Mouse (Mus musculus): ENCODE measurements around the gene Pdia5. TPM values are rescaled to one million over a fixed set of nuclear protein-coding genes. Genes with fewer than 3 reads are reported as not detected.

Gene Pdia5
- 12.0 and 13.9 TPM in 2 replicates for polyA plus RNA-seq (2015; fragmentation: Nextera tagmentation; extraction: Ambion mirVana)

GRCm38 (mm10) chr16:35490231-35491070 is at the start of gene Pdia5:
Pdia5 (minus strand) TSS chr16:35490873.
- no peaks in the 10 kb centered on the region for H3K36me3 ChIP-seq
- peaks cover 18% of the 10 kb centered on the region for H3K4me1 ChIP-seq (replicated peaks)

DNA sequence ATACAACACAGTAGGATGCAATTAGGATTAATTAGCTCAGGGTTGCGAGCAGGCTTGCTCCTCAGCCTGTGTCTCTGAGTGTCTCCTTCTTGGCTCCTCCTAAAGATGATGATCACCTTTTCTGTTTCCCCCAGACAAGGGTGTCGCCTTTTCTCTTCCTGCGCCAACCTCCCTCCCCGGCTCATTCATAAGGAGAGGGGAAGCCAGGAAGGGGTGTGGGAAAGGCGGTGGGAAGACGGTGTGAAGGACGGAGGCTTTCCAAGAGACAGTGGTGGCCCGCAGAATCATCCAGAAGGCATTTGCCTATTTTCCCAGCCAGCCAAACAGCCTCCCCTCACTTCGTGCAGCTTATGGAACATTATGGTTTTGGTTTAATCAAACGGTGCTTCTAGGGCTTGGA is 48.4 kb upstream of the Pdia5 start:
- Histone ChIP-seq H3K4me2 (replicated peaks) (no peak overlapping the region), H3K36me3 (no peaks in the 10 kb centered on the region), H3K9ac (replicated peaks) (no peak overlapping the region), H3K27ac (no peak overlapping the region), H3K4me1 (replicated peaks) (peaks cover 28% of the 10 kb centered on the region), H3K9me3 (no peaks in the 10 kb centered on the region), H3K4me3 (replicated peaks) (no peak overlapping the region), H3K27me3 (0 out of 2 replicates have a peak, but pooled peaks cover 9% of the 10 kb centered on the region)
- ATAC-seq, result no peak
- 60% methylated on average over 10 of the region's 10 CpGs for WGBS

More at GRCm38 (mm10) chr16:35490231-35491070, at the start of gene Pdia5:
- Histone ChIP-seq H3K27ac (no peak within 1 kb of the TSS), H3K4me3 (replicated peaks) (peak within 1 kb of the TSS; percentile 62), H3K9me3 (no peaks in the 10 kb centered on the region), H3K27me3 (peaks cover 12% of the 10 kb centered on the region), H3K4me2 (replicated peaks) (peak within 1 kb of the TSS; percentile 86), H3K9ac (replicated peaks) (peak within 1 kb of the TSS; percentile 70)
- under 1% methylated on average over 66 of the region's 66 CpGs for WGBS
- peak; percentile 97 for ATAC-seq

GRCm38 (mm10) chr16:35537651-35538050 is 47.0 kb upstream of the Pdia5 start:
- Histone ChIP-seq H3K36me3 (no peaks in the 10 kb centered on the region), H3K27me3 (0 out of 2 replicates have a peak, but pooled peaks cover 9% of the 10 kb centered on the region), H3K9ac (replicated peaks) (no peak overlapping the region), H3K4me2 (replicated peaks) (no peak overlapping the region), H3K4me1 (replicated peaks) (peaks cover 15% of the 10 kb centered on the region), H3K4me3 (replicated peaks) (no peak overlapping the region), H3K27ac (no peak overlapping the region), H3K9me3 (no peaks in the 10 kb centered on the region)
- ATAC-seq, result no peak
- 90% methylated on average over 8 of the region's 8 CpGs for WGBS

DNA sequence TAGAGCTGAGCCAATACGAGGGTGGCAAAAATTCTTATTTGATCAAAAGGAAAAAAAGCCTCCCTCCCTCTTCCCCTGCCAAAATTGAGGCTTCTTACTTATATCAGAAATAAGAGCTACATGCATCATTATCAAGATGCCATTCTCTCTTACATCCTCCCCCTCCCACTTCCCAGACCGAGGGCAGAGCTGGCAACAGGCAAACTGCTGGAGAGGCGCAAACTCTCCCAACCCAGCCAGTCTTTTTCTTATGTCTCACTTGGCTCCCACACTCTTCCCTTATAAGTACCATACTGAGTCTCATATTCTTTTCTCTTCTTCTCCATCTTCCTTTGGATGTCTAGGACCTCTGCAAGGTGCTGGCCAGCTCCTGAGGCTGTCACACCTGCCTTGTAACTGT is 44.0 kb upstream of the Pdia5 start:
- Histone ChIP-seq H3K9ac (replicated peaks) (no peak overlapping the region), H3K4me2 (replicated peaks) (no peak overlapping the region), H3K36me3 (no peaks in the 10 kb centered on the region), H3K4me3 (replicated peaks) (no peak overlapping the region), H3K4me1 (replicated peaks) (no peaks in the 10 kb centered on the region), H3K27me3 (0 out of 2 replicates have a peak, but pooled peaks cover 9% of the 10 kb centered on the region), H3K9me3 (no peaks in the 10 kb centered on the region), H3K27ac (no peak overlapping the region)
- no peak for ATAC-seq
- WGBS, result 77% methylated on average over 3 of the region's 3 CpGs

- no peak overlapping the region for H3K4me2 ChIP-seq (replicated peaks)
- no peaks in the 10 kb centered on the region for H3K9me3 ChIP-seq
- H3K36me3 ChIP-seq, result no peaks in the 10 kb centered on the region
- no peak overlapping the region for H3K9ac ChIP-seq (replicated peaks)
- H3K4me1 ChIP-seq (replicated peaks), result peaks cover 11% of the 10 kb centered on the region; the same call in 1 of the 2 replicates
- 0 out of 2 replicates have a peak overlapping the region, but pooled peaks have one; percentile 9 for H3K27ac ChIP-seq
- no peak overlapping the region for H3K4me3 ChIP-seq (replicated peaks)
- WGBS, result 63% methylated on average over 4 of the region's 4 CpGs
- ATAC-seq, result no peak
- H3K27me3 ChIP-seq, result no peaks in the 10 kb centered on the region
Observed at GRCm38 (mm10) chr16:35524200-35524599, 33.5 kb upstream of the Pdia5 start.

- no peaks in the 10 kb centered on the region for H3K9me3 ChIP-seq
- WGBS, result 64% methylated on average over 7 of the region's 7 CpGs
- H3K4me2 ChIP-seq (replicated peaks), result no peak overlapping the region
- no peaks in the 10 kb centered on the region for H3K36me3 ChIP-seq
- H3K9ac ChIP-seq (replicated peaks), result no peak overlapping the region
- no peaks in the 10 kb centered on the region for H3K27me3 ChIP-seq
- no peak for ATAC-seq
- peaks cover 25% of the 10 kb centered on the region for H3K4me1 ChIP-seq (replicated peaks)
- H3K4me3 ChIP-seq (replicated peaks), result no peak overlapping the region
- no peak overlapping the region for H3K27ac ChIP-seq
Observed at GRCm38 (mm10) chr16:35519245-35519644, 28.6 kb upstream of the Pdia5 start.

- ATAC-seq, result no peak
- H3K9ac ChIP-seq (replicated peaks), result 0 out of 2 replicates have a peak overlapping the region, but pooled peaks have one; percentile 32
Observed at GRCm38 (mm10) chr16:35517976-35518951, 27.6 kb upstream of the Pdia5 start.

GRCm38 (mm10) chr16:35515977-35516612 is 25.4 kb upstream of the Pdia5 start:
- Histone ChIP-seq H3K27ac (no peak overlapping the region; the same call in 1 of the 2 replicates), H3K9me3 (no peaks in the 10 kb centered on the region), H3K4me2 (replicated peaks) (no peak overlapping the region), H3K9ac (replicated peaks) (no peak overlapping the region), H3K4me3 (replicated peaks) (no peak overlapping the region), H3K4me1 (replicated peaks) (peaks cover 25% of the 10 kb centered on the region), H3K27me3 (no peaks in the 10 kb centered on the region), H3K36me3 (no peaks in the 10 kb centered on the region)
- 46% methylated on average over 21 of the region's 21 CpGs for WGBS
- ATAC-seq, result no peak

More at GRCm38 (mm10) chr16:35517976-35518951, 27.6 kb upstream of the Pdia5 start:
- H3K9me3 ChIP-seq, result no peaks in the 10 kb centered on the region
- WGBS, result 56% methylated on average over 23 of the region's 23 CpGs
- H3K4me2 ChIP-seq (replicated peaks), result no peak overlapping the region
- H3K27me3 ChIP-seq, result no peaks in the 10 kb centered on the region
- no peaks in the 10 kb centered on the region for H3K36me3 ChIP-seq
- H3K4me1 ChIP-seq (replicated peaks), result peaks cover 25% of the 10 kb centered on the region
- H3K27ac ChIP-seq, result no peak overlapping the region
- H3K4me3 ChIP-seq (replicated peaks), result no peak overlapping the region

DNA sequence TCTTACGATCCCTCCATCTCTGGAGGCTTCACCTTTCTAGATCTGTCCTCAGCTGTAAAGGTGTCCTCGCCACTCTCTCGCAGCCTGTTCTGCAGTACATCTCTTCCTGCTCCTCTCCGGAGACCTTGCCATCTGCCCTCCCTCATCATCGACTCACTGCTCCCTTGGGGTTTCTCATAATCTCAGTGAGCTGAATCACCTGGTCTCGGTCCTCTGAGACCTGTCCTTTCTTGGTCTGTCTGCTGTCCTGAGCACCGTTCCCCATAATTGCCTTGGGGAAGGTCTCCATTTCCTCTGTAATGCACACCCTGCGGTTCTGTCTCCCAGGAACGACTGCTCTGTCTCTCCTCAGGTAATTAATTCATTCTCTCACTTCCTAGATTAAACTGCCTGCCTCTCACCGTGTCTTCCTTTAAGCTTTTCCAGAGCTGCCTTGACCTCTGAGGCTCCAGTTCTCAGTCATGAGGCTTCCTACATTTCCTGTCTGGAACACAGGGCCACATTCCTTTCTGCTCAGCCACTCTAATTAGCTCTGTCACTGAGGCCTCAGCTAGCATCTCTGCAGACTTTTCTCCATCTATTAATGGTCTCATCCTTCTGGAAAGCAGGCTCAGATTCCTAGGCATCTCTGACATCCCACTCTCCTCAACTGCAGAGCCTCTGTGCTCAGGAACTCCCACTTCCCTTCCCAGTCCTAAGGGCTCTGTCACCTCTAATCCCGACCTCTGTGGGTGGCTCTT is 18.8 kb upstream of the Pdia5 start:
- Histone ChIP-seq H3K4me1 (replicated peaks) (peaks cover 5% of the 10 kb centered on the region; the same call in 1 of the 2 replicates), H3K36me3 (no peaks in the 10 kb centered on the region), H3K9ac (replicated peaks) (no peak overlapping the region), H3K4me2 (replicated peaks) (no peak overlapping the region), H3K27ac (no peak overlapping the region), H3K27me3 (no peaks in the 10 kb centered on the region), H3K9me3 (no peaks in the 10 kb centered on the region), H3K4me3 (replicated peaks) (no peak overlapping the region)
- no peak for ATAC-seq
- 56% methylated on average over 11 of the region's 11 CpGs for WGBS

GRCm38 (mm10) chr16:35508581-35508980 is 17.9 kb upstream of the Pdia5 start:
- Histone ChIP-seq H3K9ac (replicated peaks) (no peak overlapping the region), H3K4me3 (replicated peaks) (no peak overlapping the region), H3K9me3 (no peaks in the 10 kb centered on the region), H3K4me2 (replicated peaks) (no peak overlapping the region), H3K36me3 (no peaks in the 10 kb centered on the region), H3K27ac (no peak overlapping the region), H3K4me1 (replicated peaks) (peaks cover 5% of the 10 kb centered on the region; the same call in 1 of the 2 replicates), H3K27me3 (no peaks in the 10 kb centered on the region)
- WGBS, result 81% methylated on average over 6 of the region's 6 CpGs
- no peak for ATAC-seq

- no peak for ATAC-seq
- H3K9me3 ChIP-seq, result no peaks in the 10 kb centered on the region
- H3K4me2 ChIP-seq (replicated peaks), result no peak overlapping the region
- H3K9ac ChIP-seq (replicated peaks), result no peak overlapping the region
- no peaks in the 10 kb centered on the region for H3K27me3 ChIP-seq
- no peaks in the 10 kb centered on the region for H3K36me3 ChIP-seq
- peaks cover 5% of the 10 kb centered on the region; the same call in 1 of the 2 replicates for H3K4me1 ChIP-seq (replicated peaks)
- 90% methylated on average over 4 of the region's 4 CpGs for WGBS
- no peak overlapping the region for H3K27ac ChIP-seq
- no peak overlapping the region for H3K4me3 ChIP-seq (replicated peaks)
Observed at GRCm38 (mm10) chr16:35505786-35506185, 15.1 kb upstream of the Pdia5 start.
